Mouse (Mus musculus): Measurements from ENCODE around the gene Bnc1. TPM values are rescaled to one million over a fixed set of nuclear protein-coding genes. Genes with fewer than 3 reads are reported as not detected.

The Bnc1 gene
- polyA plus RNA-seq, 1 experiment from 2014 or later, result 2.1 TPM

DNA sequence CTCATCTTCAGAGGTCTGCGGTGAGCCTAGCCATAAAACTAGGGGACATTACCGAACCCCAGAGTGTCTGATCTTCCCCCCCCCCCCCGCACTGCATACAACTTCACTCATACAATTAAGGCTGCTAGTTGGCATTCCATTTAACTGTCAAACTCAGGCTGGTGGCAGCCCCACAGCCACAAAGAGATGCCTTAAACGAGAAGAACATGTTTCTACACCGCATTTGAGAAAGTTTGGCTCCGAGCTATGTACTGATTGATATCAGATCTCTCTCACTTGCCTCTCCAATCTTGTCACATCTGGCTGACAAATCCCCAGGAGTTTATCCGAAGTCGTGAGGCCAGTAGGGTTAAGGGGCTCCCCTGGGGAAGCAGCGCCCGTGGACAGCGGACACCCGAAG, 976 bp downstream of the Bnc1 start:
- 14% methylated on average over 12 of the region's 12 CpGs for WGBS
- H3K4me1 ChIP-seq (ENCODE audit: control insufficient read depth, insufficient read depth, low read length), result peaks cover 11% of the 10 kb centered on the region
- H3K9ac ChIP-seq (ENCODE audit: low read depth, low read length), result 0 out of 2 replicates have a peak overlapping the region, but pooled peaks have one; percentile 48
- H3K4me2 ChIP-seq (ENCODE audit: low read depth, low read length), result peak overlapping the region; percentile 98; the same call in 1 of the 2 replicates
- peak overlapping the region; percentile 60 for H3K4me3 ChIP-seq (ENCODE audit: low read length)
- H3K27me3 ChIP-seq (replicated peaks; ENCODE audit: control insufficient read depth, insufficient read depth, low read length), result peaks cover 54% of the 10 kb centered on the region
- no peaks in the 10 kb centered on the region for H3K36me3 ChIP-seq (ENCODE audit: control insufficient read depth, insufficient read depth, low read length)
- H3K9me3 ChIP-seq (ENCODE audit: control insufficient read depth, low read length), result no peaks in the 10 kb centered on the region
- H3K27ac ChIP-seq (ENCODE audit: low read length), result no peak overlapping the region
- no peak for ATAC-seq

- no peak overlapping the region for H3K27ac ChIP-seq (ENCODE audit: low read length)
- no peaks in the 10 kb centered on the region for H3K4me1 ChIP-seq (ENCODE audit: control insufficient read depth, insufficient read depth, low read length)
- peaks cover 2% of the 10 kb centered on the region for H3K27me3 ChIP-seq (replicated peaks; ENCODE audit: control insufficient read depth, insufficient read depth, low read length)
- H3K4me3 ChIP-seq (ENCODE audit: low read length), result no peak overlapping the region
- 62% methylated on average over 6 of the region's 6 CpGs for WGBS
- no peak for ATAC-seq
- no peak overlapping the region for H3K9ac ChIP-seq (ENCODE audit: low read depth, low read length)
- H3K36me3 ChIP-seq (ENCODE audit: control insufficient read depth, insufficient read depth, low read length), result no peaks in the 10 kb centered on the region
- H3K9me3 ChIP-seq (ENCODE audit: control insufficient read depth, low read length), result no peaks in the 10 kb centered on the region
- H3K4me2 ChIP-seq (ENCODE audit: low read depth, low read length), result no peak overlapping the region
Measured at GRCm38 (mm10) chr7:81983651-81984050, 8.4 kb downstream of the Bnc1 start.

DNA sequence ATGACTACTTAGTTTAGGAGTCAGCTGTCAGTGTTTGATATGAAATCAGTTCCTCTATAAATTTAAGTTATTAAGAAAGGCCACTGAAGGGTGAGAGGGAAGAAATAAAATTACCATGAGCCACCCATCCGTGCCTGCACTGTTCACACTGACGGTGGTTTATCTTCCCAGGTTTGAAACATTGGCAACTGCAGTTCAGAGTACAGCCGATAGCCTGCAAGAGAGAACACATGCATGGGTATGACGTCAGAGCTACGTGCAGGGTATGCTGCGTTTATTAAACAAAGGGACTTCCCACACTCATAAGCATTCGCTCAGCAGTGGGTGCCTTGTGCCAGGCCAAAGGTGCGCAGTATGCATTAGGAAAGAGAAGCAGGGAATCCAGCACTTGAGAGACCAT, 13.8 kb downstream of the Bnc1 start:
- no peak overlapping the region for H3K9ac ChIP-seq (ENCODE audit: low read depth, low read length)
- H3K36me3 ChIP-seq (ENCODE audit: control insufficient read depth, insufficient read depth, low read length), result no peaks in the 10 kb centered on the region
- no peaks in the 10 kb centered on the region for H3K9me3 ChIP-seq (ENCODE audit: control insufficient read depth, low read length)
- 55% methylated on average over 8 of the region's 8 CpGs for WGBS
- no peak overlapping the region for H3K4me3 ChIP-seq (ENCODE audit: low read length)
- no peaks in the 10 kb centered on the region for H3K4me1 ChIP-seq (ENCODE audit: control insufficient read depth, insufficient read depth, low read length)
- ATAC-seq, result no peak
- H3K27ac ChIP-seq (ENCODE audit: low read length), result no peak overlapping the region
- no peaks in the 10 kb centered on the region for H3K27me3 ChIP-seq (replicated peaks; ENCODE audit: control insufficient read depth, insufficient read depth, low read length)
- no peak overlapping the region for H3K4me2 ChIP-seq (ENCODE audit: low read depth, low read length)

DNA sequence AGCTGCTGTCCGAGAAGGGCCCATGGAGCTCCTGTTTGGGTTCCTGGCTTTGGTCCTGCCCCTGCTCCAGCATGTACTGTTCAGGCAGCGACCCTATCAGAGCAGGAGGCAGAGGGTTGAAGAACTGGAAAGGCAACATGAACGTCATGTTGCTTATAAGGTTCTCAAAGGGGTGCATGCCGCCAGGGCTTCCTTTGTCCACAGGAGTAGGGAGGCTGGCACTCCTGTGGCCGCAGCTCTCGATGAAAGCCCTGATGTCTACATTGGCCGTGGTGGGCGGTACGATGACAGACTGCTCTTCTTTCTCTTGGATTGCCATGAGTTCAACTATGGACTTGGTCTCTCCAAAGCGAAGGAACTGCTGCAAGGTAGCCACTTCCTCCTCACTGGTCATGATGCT, 17.5 kb downstream of the Bnc1 start:
- Histone ChIP-seq H3K4me1 (ENCODE audit: control insufficient read depth, insufficient read depth, low read length) (no peaks in the 10 kb centered on the region), H3K27ac (ENCODE audit: low read length) (no peak overlapping the region), H3K9me3 (ENCODE audit: control insufficient read depth, low read length) (no peaks in the 10 kb centered on the region), H3K9ac (ENCODE audit: low read depth, low read length) (no peak overlapping the region), H3K36me3 (ENCODE audit: control insufficient read depth, insufficient read depth, low read length) (no peaks in the 10 kb centered on the region), H3K4me2 (ENCODE audit: low read depth, low read length) (no peak overlapping the region), H3K4me3 (ENCODE audit: low read length) (no peak overlapping the region), H3K27me3 (replicated peaks; ENCODE audit: control insufficient read depth, insufficient read depth, low read length) (no peaks in the 10 kb centered on the region)
- ATAC-seq, result no peak
- WGBS, result 90% methylated on average over 10 of the region's 10 CpGs

- WGBS, result 91% methylated on average over 12 of the region's 12 CpGs
- Histone ChIP-seq H3K36me3 (ENCODE audit: control insufficient read depth, insufficient read depth, low read length) (no peaks in the 10 kb centered on the region), H3K9me3 (ENCODE audit: control insufficient read depth, low read length) (no peaks in the 10 kb centered on the region)
Measured at GRCm38 (mm10) chr7:81973939-81974338, 18.2 kb downstream of the Bnc1 start.

GRCm38 (mm10) chr7:81973339-81973738, 18.8 kb downstream of the Bnc1 start:
- Histone ChIP-seq H3K36me3 (ENCODE audit: control insufficient read depth, insufficient read depth, low read length) (no peaks in the 10 kb centered on the region), H3K27ac (ENCODE audit: low read length) (no peak overlapping the region), H3K4me1 (ENCODE audit: control insufficient read depth, insufficient read depth, low read length) (no peaks in the 10 kb centered on the region), H3K4me3 (ENCODE audit: low read length) (no peak overlapping the region), H3K4me2 (ENCODE audit: low read depth, low read length) (no peak overlapping the region), H3K27me3 (replicated peaks; ENCODE audit: control insufficient read depth, insufficient read depth, low read length) (no peaks in the 10 kb centered on the region), H3K9me3 (ENCODE audit: control insufficient read depth, low read length) (no peaks in the 10 kb centered on the region), H3K9ac (ENCODE audit: low read depth, low read length) (no peak overlapping the region)
- WGBS, result 92% methylated on average over 5 of the region's 5 CpGs
- ATAC-seq, result no peak

More at GRCm38 (mm10) chr7:81973939-81974338, 18.2 kb downstream of the Bnc1 start:
- H3K27me3 ChIP-seq (replicated peaks; ENCODE audit: control insufficient read depth, insufficient read depth, low read length), result no peaks in the 10 kb centered on the region
- H3K4me3 ChIP-seq (ENCODE audit: low read length), result no peak overlapping the region
- no peak overlapping the region for H3K27ac ChIP-seq (ENCODE audit: low read length)
- H3K4me1 ChIP-seq (ENCODE audit: control insufficient read depth, insufficient read depth, low read length), result no peaks in the 10 kb centered on the region
- ATAC-seq, result no peak
- H3K9ac ChIP-seq (ENCODE audit: low read depth, low read length), result no peak overlapping the region
- H3K4me2 ChIP-seq (ENCODE audit: low read depth, low read length), result no peak overlapping the region

GRCm38 (mm10) chr7:81968975-81969374, 23.1 kb downstream of the Bnc1 start:
- Histone ChIP-seq H3K9me3 (ENCODE audit: control insufficient read depth, low read length) (no peaks in the 10 kb centered on the region), H3K27ac (ENCODE audit: low read length) (no peak overlapping the region), H3K27me3 (replicated peaks; ENCODE audit: control insufficient read depth, insufficient read depth, low read length) (no peaks in the 10 kb centered on the region), H3K36me3 (ENCODE audit: control insufficient read depth, insufficient read depth, low read length) (no peaks in the 10 kb centered on the region), H3K9ac (ENCODE audit: low read depth, low read length) (no peak overlapping the region), H3K4me3 (ENCODE audit: low read length) (no peak overlapping the region), H3K4me1 (ENCODE audit: control insufficient read depth, insufficient read depth, low read length) (no peaks in the 10 kb centered on the region), H3K4me2 (ENCODE audit: low read depth, low read length) (no peak overlapping the region)
- no peak for ATAC-seq
- 75% methylated on average over 6 of the region's 6 CpGs for WGBS

DNA sequence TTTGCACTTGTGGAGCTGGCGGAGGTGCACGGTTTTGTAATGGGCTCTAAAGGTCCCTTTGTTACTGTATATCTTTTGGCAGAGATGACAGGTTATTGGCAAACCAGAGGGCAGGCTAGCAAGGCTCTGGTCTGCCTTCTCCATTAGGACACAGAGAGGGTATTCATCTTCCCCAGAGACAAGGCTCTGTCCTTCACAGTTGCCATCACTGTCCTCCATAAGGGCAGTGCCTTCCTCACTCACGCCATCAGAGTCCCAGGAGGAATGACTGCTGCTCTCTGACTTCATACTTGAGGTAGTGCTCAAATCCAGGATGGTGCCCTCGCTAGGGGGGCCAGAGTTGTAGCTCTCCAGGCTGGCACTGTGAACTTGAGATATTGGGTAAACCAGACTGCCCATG, 23.6 kb downstream of the Bnc1 start:
- ATAC-seq, result no peak
- no peak overlapping the region for H3K4me2 ChIP-seq (ENCODE audit: low read depth, low read length)
- WGBS, result 79% methylated on average over 4 of the region's 4 CpGs

GRCm38 (mm10) chr7:81966195-81966594, 25.9 kb downstream of the Bnc1 start:
- no peaks in the 10 kb centered on the region for H3K4me1 ChIP-seq (ENCODE audit: control insufficient read depth, insufficient read depth, low read length)
- no peaks in the 10 kb centered on the region for H3K9me3 ChIP-seq (ENCODE audit: control insufficient read depth, low read length)
- no peak overlapping the region for H3K4me3 ChIP-seq (ENCODE audit: low read length)
- 71% methylated on average over 5 of the region's 5 CpGs for WGBS
- no peak overlapping the region for H3K9ac ChIP-seq (ENCODE audit: low read depth, low read length)
- ATAC-seq, result no peak
- H3K27ac ChIP-seq (ENCODE audit: low read length), result no peak overlapping the region
- no peak overlapping the region for H3K4me2 ChIP-seq (ENCODE audit: low read depth, low read length)
- no peaks in the 10 kb centered on the region for H3K36me3 ChIP-seq (ENCODE audit: control insufficient read depth, insufficient read depth, low read length)
- no peaks in the 10 kb centered on the region for H3K27me3 ChIP-seq (replicated peaks; ENCODE audit: control insufficient read depth, insufficient read depth, low read length)

More for the DNA sequence above, 23.6 kb downstream of the Bnc1 start:
- no peak overlapping the region for H3K27ac ChIP-seq (ENCODE audit: low read length)
- H3K4me3 ChIP-seq (ENCODE audit: low read length), result no peak overlapping the region
- no peaks in the 10 kb centered on the region for H3K36me3 ChIP-seq (ENCODE audit: control insufficient read depth, insufficient read depth, low read length)
- H3K9ac ChIP-seq (ENCODE audit: low read depth, low read length), result no peak overlapping the region
- no peaks in the 10 kb centered on the region for H3K27me3 ChIP-seq (replicated peaks; ENCODE audit: control insufficient read depth, insufficient read depth, low read length)
- no peaks in the 10 kb centered on the region for H3K4me1 ChIP-seq (ENCODE audit: control insufficient read depth, insufficient read depth, low read length)
- no peaks in the 10 kb centered on the region for H3K9me3 ChIP-seq (ENCODE audit: control insufficient read depth, low read length)

DNA sequence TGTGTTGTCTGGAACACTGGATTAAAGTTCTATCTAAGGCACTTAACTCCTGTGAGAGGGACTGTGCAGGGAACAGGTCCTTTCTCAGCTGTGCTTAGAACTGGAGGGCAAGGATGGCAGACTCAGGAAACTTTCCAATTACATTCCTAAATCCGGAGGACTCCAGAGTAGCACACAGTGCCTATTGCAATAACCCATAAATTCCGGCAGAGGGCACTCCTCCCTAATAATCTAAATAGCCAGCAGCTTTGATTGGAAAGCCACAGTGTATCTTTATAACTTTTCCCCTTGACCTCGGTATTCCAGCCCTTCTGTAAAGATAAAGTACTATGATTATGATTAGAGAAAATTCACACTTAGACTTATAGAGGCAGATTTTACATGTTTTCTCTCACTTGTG, 32.4 kb downstream of the Bnc1 start:
- no peaks in the 10 kb centered on the region for H3K27me3 ChIP-seq (replicated peaks; ENCODE audit: control insufficient read depth, insufficient read depth, low read length)
- no peak overlapping the region for H3K27ac ChIP-seq (ENCODE audit: low read length)
- no peak overlapping the region for H3K4me3 ChIP-seq (ENCODE audit: low read length)
- no peaks in the 10 kb centered on the region for H3K4me1 ChIP-seq (ENCODE audit: control insufficient read depth, insufficient read depth, low read length)
- H3K9ac ChIP-seq (ENCODE audit: low read depth, low read length), result no peak overlapping the region
- WGBS, result 2% methylated on average over 3 of the region's 3 CpGs
- no peaks in the 10 kb centered on the region for H3K9me3 ChIP-seq (ENCODE audit: control insufficient read depth, low read length)
- H3K36me3 ChIP-seq (ENCODE audit: control insufficient read depth, insufficient read depth, low read length), result no peaks in the 10 kb centered on the region
- no peak overlapping the region for H3K4me2 ChIP-seq (ENCODE audit: low read depth, low read length)
- ATAC-seq, result no peak; the same call in 1 of the 2 replicates

All from intestine, embryonic 16.5 days (tissue).